Mouse (Mus musculus) ES-Bruce4 (cell line): ENCODE measurements at regions not wholly inside any gene's neighbourhood (a gene's known extent, or its start where the extent isn't known, plus 50 kb on each side); places are given as distances from the start of the nearest gene placed in this dataset.

Experiments used
- CTCF ChIP-seq: IDR thresholded peaks from one replicate; pipeline ENCODE4 v1.8.1; 2011; ENCODE audit warnings: low read depth, low read length
- EP300 ChIP-seq: IDR thresholded peaks from 2 replicates; pipeline ENCODE4 v1.6.1; 2011; ENCODE audit warnings: low read depth, low read length; ENCODE audit not compliant: insufficient read depth
- POLR2A ChIP-seq: IDR thresholded peaks from one replicate; pipeline ENCODE4 v1.8.1; 2011; ENCODE audit warnings: low read length; ENCODE audit not compliant: insufficient read depth

DNA sequence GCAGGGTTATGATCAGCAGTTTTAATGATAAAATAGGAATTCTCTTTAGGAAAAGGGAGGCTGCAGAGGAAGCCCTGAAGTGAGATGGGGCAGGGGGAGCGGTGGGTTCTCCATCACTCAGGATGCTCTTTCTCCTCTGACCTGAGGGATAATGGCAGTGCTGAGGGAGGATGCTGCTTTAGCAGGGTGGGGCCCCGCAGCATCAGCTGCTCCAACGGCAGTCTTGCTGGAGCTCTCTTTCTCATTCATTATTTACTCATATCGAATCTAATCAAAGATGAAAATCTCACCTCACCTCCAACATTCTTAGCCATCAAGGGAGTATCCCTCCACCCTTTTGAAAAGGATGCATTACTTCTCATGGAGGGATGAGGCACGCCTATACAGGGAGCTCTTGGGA lies 141.7 kb downstream of the Gm11011 start:
- TF ChIP-seq POLR2A, result no peak
- no peak for TF ChIP-seq EP300
- TF ChIP-seq CTCF, result no peak
